Mouse (Mus musculus) cerebellum, adult 2 months (tissue): Measurements from ENCODE around the gene Chuk. TPM values are rescaled to one million over a fixed set of nuclear protein-coding genes. Genes with fewer than 3 reads are reported as not detected.
A peak's percentile ranks its signal among the peaks of the same experiment; 100 is the strongest.
"Not testable (repeated sequence)": the region's sequence is repeated elsewhere in the genome, so short reads cannot be mapped to it uniquely, and the experiment has no call there.

Experiments
- DNase-seq, 2 experiments: peaks; one replicate each; pipeline ENCODE4 v3.0.0; 2021
- H3K27ac ChIP-seq: fragments of 200-500 bp; 2 replicates; pipeline ENCODE4 v1.5.1; 2012; ENCODE audit warnings: low read length, control low read depth, inconsistent platforms; ENCODE audit not compliant: insufficient read depth
- H3K27me3 ChIP-seq: fragments of 200-500 bp; 2 replicates; pipeline ENCODE4 v1.6.1; 2012; ENCODE audit warnings: inconsistent platforms, mild to moderate bottlenecking, low read length, moderate library complexity; ENCODE audit not compliant: control insufficient read depth, insufficient read depth
- H3K4me1 ChIP-seq: fragments of 200-500 bp; 2 replicates; pipeline ENCODE4 v1.6.1; 2011; ENCODE audit warnings: low read length; ENCODE audit not compliant: control insufficient read depth, insufficient read depth
- H3K4me3 ChIP-seq: fragments of 200-500 bp; replicated peaks from 2 replicates; pipeline ENCODE3; 2011; ENCODE audit warnings: mild to moderate bottlenecking, low read depth, low read length, control low read depth; ENCODE audit not compliant: insufficient read depth
- CTCF ChIP-seq: fragments of 200-500 bp; IDR thresholded peaks from 2 replicates; pipeline ENCODE4 v1.5.1; 2011; ENCODE audit warnings: low read depth, mild to moderate bottlenecking, control low read depth, low read length, moderate library complexity, borderline replicate concordance; ENCODE audit not compliant: insufficient read depth
- POLR2A ChIP-seq: fragments of 200-500 bp; IDR thresholded peaks from 2 replicates; pipeline ENCODE4 v1.6.1; 2011; ENCODE audit warnings: low read length, control low read depth, borderline replicate concordance; ENCODE audit not compliant: insufficient read depth
- WGBS: fragments of 180-500 bp; shearing (Covaris S2); methylation state at CpG from one replicate; pipeline ENCODE4 v1.1.7; 2018; 5-methylcytosine and 5-hydroxymethylcytosine counted together
- polyA plus RNA-seq: library from polyadenylated mRNA; depleted of rRNA; stranded (reverse); fragments of >200 nt; gene quantifications from 2 replicates; pipeline ENCODE4 v1.2.3, GENCODE M21; 2012

Chuk gene
- polyA plus RNA-seq, 1 experiment: 78.8 TPM

DNA sequence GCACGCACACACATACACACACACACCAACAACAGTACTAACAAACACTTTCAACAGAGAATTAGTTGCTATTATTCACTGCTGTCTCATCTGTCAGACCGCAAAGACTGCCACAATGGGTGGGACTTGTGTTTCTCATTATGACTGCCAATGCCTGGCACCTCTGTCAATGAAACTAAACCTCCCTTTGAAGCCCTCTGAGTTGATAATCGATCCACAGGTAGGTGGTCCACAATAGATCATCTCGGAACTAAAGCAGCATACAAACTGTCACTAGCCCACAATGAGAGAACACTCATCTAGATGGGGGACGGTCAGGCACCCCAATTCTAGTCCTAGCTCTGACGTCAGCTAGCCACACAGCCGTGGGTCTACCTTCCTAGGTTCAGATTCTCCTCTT, 13.9 kb upstream of the Chuk start:
- no peak overlapping the region for H3K27ac ChIP-seq
- H3K4me3 ChIP-seq: no peak overlapping the region
- H3K27me3 ChIP-seq: no peaks in the 10 kb centered on the region
- 94% methylated on average over 7 of the region's 7 CpGs for WGBS
- TF ChIP-seq POLR2A (no peak), CTCF (no peak)
- no peaks in the 10 kb centered on the region for H3K4me1 ChIP-seq
- no peak for DNase-seq

DNA sequence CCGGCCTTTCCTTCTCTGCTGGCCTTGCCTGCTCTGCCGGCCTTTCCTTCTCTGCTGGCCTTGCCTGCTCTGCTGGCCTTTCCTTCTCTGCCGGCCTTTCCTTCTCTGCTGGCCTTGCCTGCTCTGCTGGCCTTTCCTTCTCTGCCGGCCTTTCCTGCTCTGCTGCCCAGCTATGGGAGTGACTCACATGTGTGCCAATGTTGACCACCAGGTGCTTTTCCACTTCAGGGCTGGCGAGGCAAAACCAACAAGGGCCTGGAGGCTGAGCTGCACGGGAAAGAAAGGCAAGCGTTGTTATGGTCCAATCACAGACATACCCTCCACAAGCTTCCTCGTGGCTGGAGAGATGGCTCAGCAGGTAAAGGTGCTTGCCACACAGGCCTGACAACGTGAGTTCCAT, 13.4 kb upstream of the Chuk start:
- WGBS: 91% methylated on average over 9 of the region's 9 CpGs
- H3K4me1 ChIP-seq, H3K27ac ChIP-seq, H3K27me3 ChIP-seq, H3K4me3 ChIP-seq, DNase-seq: not testable (repeated sequence)

DNA sequence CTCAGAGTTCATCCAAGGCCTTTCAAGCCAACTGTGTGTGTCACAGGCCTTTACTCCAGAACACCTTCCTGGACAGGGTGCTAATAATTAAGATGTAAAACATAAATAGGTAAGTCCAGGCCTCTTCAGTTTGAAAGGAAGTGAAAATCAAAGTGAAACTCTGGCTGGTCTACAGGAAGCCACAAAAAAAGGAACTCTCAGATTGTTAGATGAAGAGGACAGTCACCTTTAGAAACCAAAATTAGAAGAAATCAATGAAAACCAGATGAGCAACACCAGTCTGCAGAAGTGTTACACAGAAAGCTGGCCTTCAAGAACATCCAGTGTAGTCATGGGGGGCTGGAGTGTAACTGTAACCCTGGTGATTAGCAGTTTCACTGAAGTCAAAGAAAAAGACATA, 10.5 kb upstream of the Chuk start:
- Histone ChIP-seq H3K4me3 (no peak overlapping the region), H3K27me3 (no peaks in the 10 kb centered on the region), H3K27ac (no peak overlapping the region), H3K4me1 (no peaks in the 10 kb centered on the region)
- no peak for DNase-seq
- TF ChIP-seq POLR2A: no peak
- no peak for TF ChIP-seq CTCF

DNA sequence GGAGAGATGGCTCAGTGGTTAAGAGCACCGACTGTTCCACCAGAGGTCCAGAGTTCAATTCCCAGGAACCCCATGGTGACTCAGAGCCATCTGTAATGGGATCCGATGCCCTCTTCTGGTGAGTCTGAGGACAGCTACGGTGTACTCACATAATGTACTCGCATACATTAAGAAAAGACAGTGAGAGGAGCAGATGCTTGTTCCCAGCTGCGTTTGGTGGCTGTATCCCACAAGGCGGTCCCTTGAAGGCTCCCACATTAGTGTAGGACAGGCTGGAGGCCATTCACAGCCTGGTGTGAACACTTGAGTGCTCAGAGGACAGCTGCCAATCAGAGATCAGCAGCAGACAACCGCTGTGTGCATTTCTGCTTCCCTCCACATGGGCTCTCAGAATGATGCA, 4.4 kb upstream of the Chuk start:
- no peak for DNase-seq
- Histone ChIP-seq H3K4me1 (no peaks in the 10 kb centered on the region), H3K27me3 (no peaks in the 10 kb centered on the region), H3K4me3 (no peak overlapping the region), H3K27ac (no peak overlapping the region)
- TF ChIP-seq CTCF (0 out of 2 replicates have a peak, but pooled peaks have one; percentile 31), POLR2A (no peak)
- 40% methylated on average over 7 of the region's 7 CpGs for WGBS

DNA sequence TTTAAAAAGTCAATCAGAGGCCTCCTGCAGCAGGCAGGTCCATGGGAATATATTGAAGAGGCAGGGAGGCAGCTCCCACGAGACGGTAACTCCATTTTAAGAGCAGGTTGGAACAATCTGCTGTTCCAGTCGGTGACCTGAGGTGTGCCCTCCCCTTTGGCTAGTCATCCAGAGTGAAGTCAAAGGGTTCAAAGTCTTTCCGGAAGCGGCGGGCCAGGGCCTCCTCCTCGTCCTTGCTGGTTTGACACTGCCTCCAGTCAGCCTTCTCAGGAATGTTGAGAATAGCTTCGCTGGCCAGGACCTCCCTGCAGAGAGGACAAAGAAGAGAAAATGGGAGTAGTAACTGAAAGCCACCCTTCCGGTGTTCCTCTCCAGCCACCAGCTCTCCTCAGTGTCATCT, 3.1 kb upstream of the Chuk start:
- H3K4me1 ChIP-seq: no peaks in the 10 kb centered on the region; the same call in none of the 2 replicates
- 80% methylated on average over 9 of the region's 9 CpGs for WGBS
- no peaks in the 10 kb centered on the region for H3K27me3 ChIP-seq
- no peak overlapping the region for H3K4me3 ChIP-seq
- no peak for TF ChIP-seq CTCF
- no peak for TF ChIP-seq POLR2A
- no peak for DNase-seq
- no peak overlapping the region for H3K27ac ChIP-seq

DNA sequence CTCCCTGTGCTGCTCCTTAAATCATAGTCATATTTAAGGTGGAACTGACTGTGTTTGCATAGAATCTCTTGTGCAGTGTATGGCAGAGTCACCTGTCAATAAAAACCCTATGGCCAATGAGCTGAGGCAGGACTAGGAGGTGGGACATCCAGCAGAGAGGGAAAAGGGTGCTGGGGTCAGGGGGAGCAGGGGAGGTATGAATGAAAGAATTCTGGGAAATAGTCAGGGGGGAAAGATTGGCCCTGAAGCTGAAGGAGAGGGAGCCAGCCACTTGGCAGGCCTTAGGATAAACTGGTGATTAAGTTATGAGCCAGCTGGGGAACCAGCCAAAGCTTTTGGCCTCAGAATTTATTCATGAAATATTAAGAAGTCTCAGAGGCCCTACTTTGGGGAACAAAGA, 1.7 kb upstream of the Chuk start:
- Histone ChIP-seq H3K27me3 (no peaks in the 10 kb centered on the region), H3K4me1 (no peaks in the 10 kb centered on the region; the same call in none of the 2 replicates), H3K27ac (no peak overlapping the region), H3K4me3 (no peak overlapping the region)
- DNase-seq: peak in 1 of 2 experiments; percentile 17
- TF ChIP-seq CTCF: no peak
- no peak for TF ChIP-seq POLR2A

DNA sequence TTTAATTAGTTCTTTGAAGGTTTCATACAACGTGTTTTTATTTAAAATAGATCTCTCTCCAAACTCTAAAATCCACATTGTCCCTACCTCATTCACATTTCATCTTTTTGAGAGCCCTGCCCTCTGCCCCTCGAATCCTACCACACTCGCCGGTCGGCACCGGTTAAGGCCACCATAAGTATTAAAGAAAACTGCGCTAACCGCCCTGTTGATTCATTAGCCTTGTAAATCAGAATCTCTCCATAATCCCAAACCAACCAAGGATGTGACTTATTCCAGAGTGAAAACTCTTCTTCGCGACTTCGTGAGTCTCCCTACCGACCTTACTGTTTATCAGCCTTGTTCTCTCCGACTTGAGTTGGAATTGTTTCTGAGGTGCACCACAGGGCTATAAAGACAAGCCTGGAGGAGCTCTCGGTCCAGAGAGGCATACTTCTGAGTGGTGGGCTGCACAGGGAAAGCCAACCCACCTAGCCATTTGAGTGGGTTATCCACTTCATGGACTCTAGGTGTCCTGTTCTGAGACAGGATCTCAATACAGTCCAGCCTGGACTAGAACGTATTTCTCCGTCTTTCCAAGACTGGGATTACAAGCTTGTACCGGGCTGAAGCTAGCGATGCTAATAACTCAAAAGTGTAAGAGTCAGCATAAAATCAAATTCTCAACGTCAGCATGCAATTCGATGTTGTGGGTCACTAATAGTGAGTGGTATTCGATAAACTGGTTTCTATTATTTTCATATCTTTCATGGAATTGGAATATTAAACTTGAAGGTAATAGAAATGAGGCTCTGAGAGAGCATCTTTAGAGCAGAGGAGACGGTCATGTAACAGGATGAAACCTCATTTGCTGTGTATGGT, 611 bp upstream of the Chuk start:
- TF ChIP-seq POLR2A: no peak
- no peak for TF ChIP-seq CTCF
- Histone ChIP-seq H3K4me3 (peak overlapping the region; percentile 100), H3K27me3 (no peaks in the 10 kb centered on the region), H3K27ac (no peak overlapping the region; the same call in 1 of the 2 replicates), H3K4me1 (no peaks in the 10 kb centered on the region; the same call in none of the 2 replicates)
- no peak for DNase-seq
- 24% methylated on average over 22 of the region's 22 CpGs for WGBS

DNA sequence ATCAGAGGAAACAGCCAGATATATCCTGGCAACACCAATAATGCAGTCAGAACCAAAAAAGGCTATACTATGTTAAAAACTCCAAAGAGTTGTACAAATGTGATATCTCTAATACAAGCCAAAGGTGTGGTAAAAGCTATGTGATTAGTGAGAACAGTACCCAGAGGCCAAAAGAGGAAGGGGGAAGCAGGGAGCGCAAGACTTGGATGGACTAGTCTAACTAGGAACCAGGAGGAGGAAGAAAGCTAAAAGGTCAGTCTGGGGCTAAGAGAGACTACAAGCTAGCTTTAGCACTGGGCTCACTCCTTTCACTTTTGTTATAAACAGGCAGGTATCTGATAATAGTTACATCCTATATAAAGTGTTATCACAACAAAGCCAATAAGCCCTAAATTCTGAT, 2.9 kb downstream of the Chuk start:
- WGBS: 89% methylated on average over 1 of the region's 1 CpGs
- H3K4me1 ChIP-seq: no peaks in the 10 kb centered on the region; the same call in none of the 2 replicates
- TF ChIP-seq POLR2A (no peak), CTCF (no peak)
- H3K4me3 ChIP-seq: no peak overlapping the region
- no peak for DNase-seq
- H3K27me3 ChIP-seq: no peaks in the 10 kb centered on the region
- H3K27ac ChIP-seq: no peak overlapping the region

DNA sequence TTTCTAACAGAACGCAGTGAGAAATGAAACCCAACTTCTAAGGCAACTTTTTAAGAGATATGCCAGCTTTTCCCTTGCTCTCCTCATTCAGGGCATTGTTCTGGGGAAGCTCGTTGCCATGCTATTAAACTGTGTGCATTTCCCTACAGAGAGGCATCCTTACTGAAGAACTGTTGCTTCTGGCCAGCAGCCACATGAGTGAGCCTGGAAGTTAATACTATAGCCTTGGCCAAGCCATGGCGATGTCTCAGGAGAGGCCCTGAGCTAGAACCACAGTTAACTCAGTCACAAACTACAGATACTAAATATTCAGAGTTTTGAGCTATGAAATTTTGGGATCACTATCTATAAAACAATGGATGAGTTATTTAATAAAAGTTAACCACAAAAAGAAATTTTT, 4.3 kb downstream of the Chuk start:
- Histone ChIP-seq H3K27ac (no peak overlapping the region), H3K27me3 (no peaks in the 10 kb centered on the region), H3K4me1 (no peaks in the 10 kb centered on the region; the same call in none of the 2 replicates), H3K4me3 (no peak overlapping the region)
- no peak for DNase-seq
- TF ChIP-seq POLR2A: no peak
- no peak for TF ChIP-seq CTCF
- 49% methylated on average over 3 of the region's 3 CpGs for WGBS
